In the genomic region with DNA sequence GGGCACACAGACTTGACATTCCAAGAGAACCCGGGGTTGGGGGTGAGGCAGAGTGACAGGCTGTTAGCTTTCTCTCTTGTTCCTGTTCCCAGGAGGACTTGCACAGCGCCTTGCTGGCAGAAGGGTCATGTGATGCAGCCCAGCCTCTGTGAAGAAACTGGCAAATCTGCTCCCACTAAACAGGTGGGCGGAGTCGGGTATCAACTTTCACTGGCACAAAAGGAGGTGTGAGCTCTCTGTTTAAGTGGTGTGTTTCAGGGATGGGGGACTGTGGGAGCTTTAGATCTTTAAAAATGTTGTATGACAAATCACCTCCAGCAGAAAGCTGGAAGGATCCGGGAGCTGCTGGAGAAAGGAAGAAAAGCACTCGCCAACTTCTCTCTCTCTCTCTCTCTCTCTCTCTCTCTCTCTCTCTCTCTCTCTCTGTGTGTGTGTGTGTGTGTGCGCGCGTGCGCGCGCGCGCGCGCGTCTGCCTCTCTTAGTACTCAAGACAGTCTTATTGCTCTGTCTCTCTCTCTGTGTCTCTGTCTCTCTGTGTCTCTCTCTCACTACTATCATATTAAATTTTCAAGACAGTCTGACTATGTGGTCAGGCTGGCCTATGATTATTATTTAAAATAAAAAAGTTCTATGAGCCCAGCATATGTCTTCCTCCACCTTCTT, we compare ENCODE assay signal across 8 mouse cellular contexts. TPM values are rescaled to one million over a fixed set of nuclear protein-coding genes. Genes with fewer than 3 reads are reported as not detected.
A peak's percentile ranks its signal among the peaks of the same experiment; 100 is the strongest.
DNase-seq lines count a peak whose midpoint lies in the region; ATAC-seq and TF ChIP-seq lines count a peak whose summit lies in the region.

No protein-coding gene starts in this region.

- intact Hi-C loops in left cerebral cortex, postnatal 36 days (cut with DNase I), result no loop called here

- no peak for TF ChIP-seq POLR2A in ES-Bruce4 (IDR thresholded peaks at IDR 0.05; ENCODE audit: insufficient read depth, low read length)

- TF ChIP-seq CTCF in ES-Bruce4 (IDR thresholded peaks at IDR 0.05; ENCODE audit: low read depth, low read length), result no peak
- no peak for TF ChIP-seq CTCF in intestine, postnatal 0 days (IDR thresholded peaks at IDR 0.05; ENCODE audit: low read depth)

- WGBS in intestine, postnatal 0 days, result 4% methylated on average over 17 of the region's 17 CpGs

- no peak overlapping the region for H3K9ac ChIP-seq in ES-Bruce4 (ENCODE audit: low read depth, poor library complexity, severe bottlenecking)
- H3K9ac ChIP-seq in intestine, postnatal 0 days (ENCODE audit: low read depth, low read length), result no peak overlapping the region

- peak; percentile 83 for ATAC-seq in intestine, postnatal 0 days
- ATAC-seq in megakaryocyte progenitor cell, adult 5-6 weeks (replicated peaks; ENCODE audit: poor library complexity), result peak; percentile 87
- no peak for ATAC-seq in erythroblast, adult 5-6 weeks (replicated peaks; ENCODE audit: low FRiP score, poor library complexity, severe bottlenecking)

- no peaks in the 10 kb centered on the region for H3K36me3 ChIP-seq in ES-Bruce4 (ENCODE audit: control insufficient read depth, insufficient read depth, low read length, poor library complexity, severe bottlenecking)
- no peaks in the 10 kb centered on the region for H3K36me3 ChIP-seq in intestine, postnatal 0 days (ENCODE audit: control insufficient read depth, insufficient read depth)

- peak; percentile 68 for DNase-seq in embryo, embryonic 11.5 days (ENCODE audit: low read depth, low spot score)
- DNase-seq in heart, adult 11 months, result peak; percentile 97
- peak; percentile 84 to 88 for DNase-seq in left cerebral cortex, postnatal 36 days (ENCODE audit: low spot score in 2 of 2)
- peak; percentile 84 to 92 for DNase-seq in right cerebral cortex, postnatal 36 days (ENCODE audit: low spot score in 2 of 2)

- no peaks in the 10 kb centered on the region for H3K27me3 ChIP-seq in ES-Bruce4 (ENCODE audit: control insufficient read depth, insufficient read depth, low read length, poor library complexity, severe bottlenecking)
- no peaks in the 10 kb centered on the region for H3K27me3 ChIP-seq in intestine, postnatal 0 days (replicated peaks; ENCODE audit: control insufficient read depth, insufficient read depth, low read length)

- H3K4me3 ChIP-seq in ES-Bruce4 (ENCODE audit: low read depth, low read length), result no peak overlapping the region
- H3K4me3 ChIP-seq in intestine, postnatal 0 days (ENCODE audit: low read depth, low read length), result 0 out of 2 replicates have a peak overlapping the region, but pooled peaks have one; percentile 23

- no peak overlapping the region for H3K27ac ChIP-seq in ES-Bruce4 (ENCODE audit: insufficient read depth, low read length)
- no peak overlapping the region for H3K27ac ChIP-seq in intestine, postnatal 0 days (ENCODE audit: low read depth, low read length)

- H3K4me1 ChIP-seq in ES-Bruce4 (ENCODE audit: control insufficient read depth, insufficient read depth, low read length), result peaks cover 6% of the 10 kb centered on the region
- no peaks in the 10 kb centered on the region for H3K4me1 ChIP-seq in intestine, postnatal 0 days (replicated peaks; ENCODE audit: control insufficient read depth, insufficient read depth, low read length)

- H3K9me3 ChIP-seq in ES-Bruce4 (replicated peaks; ENCODE audit: control insufficient read depth, insufficient read depth, low read length, poor library complexity, severe bottlenecking), result no peaks in the 10 kb centered on the region
- no peaks in the 10 kb centered on the region for H3K9me3 ChIP-seq in intestine, postnatal 0 days (ENCODE audit: control insufficient read depth)

- H3K4me2 ChIP-seq in intestine, postnatal 0 days (replicated peaks; ENCODE audit: low read depth), result peak overlapping the region; percentile 55

- TF ChIP-seq EP300 in ES-Bruce4 (IDR thresholded peaks at IDR 0.05; ENCODE audit: insufficient read depth, low read depth, low read length), result peak; percentile 69; the same call in 1 of the 2 replicates

RNA-seq across cellular contexts. Expression of a gene that starts 32.4 kb away (rescaled TPM):
- polyA plus RNA-seq in ES-Bruce4 (2011; ENCODE audit: insufficient read depth, insufficient read length, low read depth, missing spikeins), result 54.5 and 58.3 TPM in 2 replicates
- polyA plus RNA-seq in intestine, postnatal 0 days (2015; fragmentation: Nextera tagmentation; extraction: Ambion mirVana), result 7.2 and 9.3 TPM in 2 replicates
- 1 to 10 TPM; 6.2 to 8.0 TPM for total RNA-seq in left cerebral cortex, postnatal 36 days (2021)
- total RNA-seq in megakaryocyte progenitor cell, adult 5-6 weeks (2015), result 64.7 and 74.0 TPM in 2 replicates
- 45.2 and 46.6 TPM in 2 replicates for total RNA-seq in megakaryocyte progenitor cell, adult 5-6 weeks (2017)
- total RNA-seq in erythroblast, adult 5-6 weeks (2015; ENCODE audit: low replicate concordance), result 21.1 and 36.9 TPM in 2 replicates
- 30.2 and 30.7 TPM in 2 replicates for total RNA-seq in erythroblast, adult 5-6 weeks (2017; ENCODE audit: low replicate concordance)
